Mouse (Mus musculus): ENCODE data around the gene Ctr9.

GRCm38 (mm10) chr7:111028281-111029045 lies at the start of gene Ctr9:
- TF ChIP-seq CTCF (IDR thresholded peaks at IDR 0.05; ENCODE audit: insufficient read depth, low read depth, low read length) = no peak
- peak; percentile 84 for TF ChIP-seq POLR2A (IDR thresholded peaks at IDR 0.05; ENCODE audit: insufficient read depth, low read depth, low read length)

All from olfactory bulb, adult 2 months (tissue).